Mouse (Mus musculus) testis, postnatal 14 days (tissue): Measurements from ENCODE around the gene Anapc16.

ENCODE experiments used
- DNase-seq: peaks from one replicate; pipeline ENCODE4 v3.0.0; 2021; ENCODE audit warnings: low spot score

Anapc16 gene

GRCm38 (mm10) chr10:60002673-60003212 lies at the start of gene Anapc16, which contains the start of gene Ascc1:
Anapc16 (minus strand) TSS chr10:60003135.
Ascc1 (plus strand) TSS chr10:60002805.
- peak; percentile 98 for DNase-seq

GRCm38 (mm10) chr10:60050581-60050980 lies 47.6 kb upstream of the Anapc16 start:
- no peak for DNase-seq

- no peak for DNase-seq
These were observed 43.8 kb upstream of the Anapc16 start for GRCm38 (mm10) chr10:60046696-60047095.

- DNase-seq = no peak
These were observed 39.5 kb upstream of the Anapc16 start for GRCm38 (mm10) chr10:60042350-60042922.

GRCm38 (mm10) chr10:60035744-60036143 lies 32.8 kb upstream of the Anapc16 start:
- DNase-seq = no peak

- no peak for DNase-seq
These were observed 31.7 kb upstream of the Anapc16 start for GRCm38 (mm10) chr10:60034621-60035020.

GRCm38 (mm10) chr10:60033064-60033463 lies 30.1 kb upstream of the Anapc16 start:
- DNase-seq = no peak

- no peak for DNase-seq
These were observed 29.7 kb upstream of the Anapc16 start for GRCm38 (mm10) chr10:60032622-60033021.

- DNase-seq = no peak
These were observed 29.1 kb upstream of the Anapc16 start for GRCm38 (mm10) chr10:60031985-60032384.

- DNase-seq = no peak
These were observed 28.6 kb upstream of the Anapc16 start for GRCm38 (mm10) chr10:60031562-60031961.

- no peak for DNase-seq
These were observed 26.5 kb upstream of the Anapc16 start for GRCm38 (mm10) chr10:60029387-60029786.

- peak; percentile 39 for DNase-seq
These were observed 26.0 kb upstream of the Anapc16 start for GRCm38 (mm10) chr10:60028979-60029378.

- no peak for DNase-seq
These were observed 25.2 kb upstream of the Anapc16 start for GRCm38 (mm10) chr10:60028181-60028580.

- DNase-seq = no peak
These were observed 24.7 kb upstream of the Anapc16 start for GRCm38 (mm10) chr10:60027619-60028084.

GRCm38 (mm10) chr10:60026759-60027395 lies 23.9 kb upstream of the Anapc16 start:
- no peak for DNase-seq

- DNase-seq = no peak
These were observed 20.8 kb upstream of the Anapc16 start for GRCm38 (mm10) chr10:60023751-60024150.

GRCm38 (mm10) chr10:60019299-60019698 lies 16.4 kb upstream of the Anapc16 start:
- DNase-seq = no peak

- DNase-seq = no peak
These were observed 13.3 kb upstream of the Anapc16 start for GRCm38 (mm10) chr10:60016223-60016622.

GRCm38 (mm10) chr10:60009115-60009514 lies 6.2 kb upstream of the Anapc16 start:
- no peak for DNase-seq

- no peak for DNase-seq
These were observed 2.3 kb upstream of the Anapc16 start for GRCm38 (mm10) chr10:60005264-60005663.

GRCm38 (mm10) chr10:60003847-60004246 lies 912 bp upstream of the Anapc16 start:
- no peak for DNase-seq

- no peak for DNase-seq
These were observed 348 bp upstream of the Anapc16 start for GRCm38 (mm10) chr10:60003213-60003752.

GRCm38 (mm10) chr10:60002203-60002602 lies 732 bp downstream of the Anapc16 start:
- no peak for DNase-seq
